Mouse (Mus musculus) naive thymus-derived CD4-positive, alpha-beta T cell, adult 5 months (primary cell): Measurements from ENCODE around the gene Ptprm. TPM values are rescaled to one million over a fixed set of nuclear protein-coding genes. Genes with fewer than 3 reads are reported as not detected.

Experiments
- polyA plus RNA-seq: library from polyadenylated mRNA; unstranded; fragments of 100-300 nt; shearing (Covaris generic); gene quantifications from one replicate; pipeline ENCODE4 v1.2.1, GENCODE M21; 2017

Gene Ptprm
- polyA plus RNA-seq: 0.45 TPM

GRCm38 (mm10) chr17:67354451-67355011, at the start of gene Ptprm:
Ptprm (minus strand) TSS chr17:67354457.

